Mouse (Mus musculus) bone marrow, adult 2 months (tissue): ENCODE measurements around the gene Eci3. TPM values are rescaled to one million over a fixed set of nuclear protein-coding genes. Genes with fewer than 3 reads are reported as not detected.
"Not testable (repeated sequence)": the region's sequence is repeated elsewhere in the genome, so short reads cannot be mapped to it uniquely, and the experiment has no call there.

Experiments
- H3K27ac ChIP-seq: fragments of 200-500 bp; 2 replicates; pipeline ENCODE4 v1.5.1; 2012; ENCODE audit warnings: low read depth, mild to moderate bottlenecking, control low read depth, inconsistent platforms, low read length; ENCODE audit not compliant: control insufficient read depth, poor library complexity, insufficient read depth
- H3K4me1 ChIP-seq: fragments of 200-500 bp; 2 replicates; pipeline ENCODE4 v1.6.1; 2011; ENCODE audit warnings: low read length; ENCODE audit not compliant: control insufficient read depth, insufficient read depth
- H3K4me3 ChIP-seq: fragments of 200-500 bp; replicated peaks from 2 replicates; pipeline ENCODE3; 2011; ENCODE audit warnings: mild to moderate bottlenecking, low read depth, low read length, control low read depth; ENCODE audit not compliant: control insufficient read depth
- CTCF ChIP-seq: fragments of 200-500 bp; IDR thresholded peaks from 2 replicates; pipeline ENCODE4 v1.5.1; 2011; ENCODE audit warnings: low read length, control low read depth; ENCODE audit not compliant: control insufficient read depth, insufficient read depth
- POLR2A ChIP-seq: fragments of 200-500 bp; IDR thresholded peaks from 2 replicates; pipeline ENCODE4 v1.6.1; 2011; ENCODE audit warnings: low read depth, mild to moderate bottlenecking, control low read depth, low read length, borderline replicate concordance; ENCODE audit not compliant: control insufficient read depth
- WGBS: fragments of 180-500 bp; shearing (Covaris S2); methylation state at CpG from one replicate; pipeline ENCODE4 v1.1.7; 2018; 5-methylcytosine and 5-hydroxymethylcytosine counted together
- polyA plus RNA-seq: library from polyadenylated mRNA; stranded (reverse); fragments of >200 nt; gene quantifications from 2 replicates; pipeline ENCODE4 v1.2.4, GENCODE M21; 2011; ENCODE audit warnings: low replicate concordance; ENCODE audit not compliant: missing spikeins, insufficient read depth, insufficient read length

Eci3 gene
- polyA plus RNA-seq, 1 experiment, result not detected

DNA sequence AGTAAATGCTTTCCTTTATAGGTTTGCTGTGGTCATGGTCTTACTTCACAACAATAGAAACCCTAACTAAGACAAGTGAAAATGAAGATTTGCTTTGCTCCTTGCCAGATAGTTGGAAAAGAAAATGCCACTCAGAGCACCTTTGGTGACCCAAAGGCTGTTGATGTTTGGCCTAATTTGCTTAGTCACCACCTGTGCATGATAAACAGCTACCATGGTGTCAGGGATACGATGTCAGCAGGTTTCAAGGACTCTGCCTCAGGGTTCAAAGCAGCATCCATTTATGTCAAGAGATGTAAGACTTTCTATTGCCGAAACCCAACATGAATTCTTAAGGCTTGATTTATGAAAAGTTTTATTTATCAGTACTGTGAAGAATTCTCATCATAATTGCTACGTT, 13.8 kb upstream of the Eci3 start:
- whole genome bisulfite sequencing, result 89% methylated on average over 3 of the region's 3 CpGs
- Histone ChIP-seq H3K4me1 (no peaks in the 10 kb centered on the region), H3K27ac (no peak overlapping the region), H3K4me3 (no peak overlapping the region)
- no peak for TF ChIP-seq POLR2A
- no peak for TF ChIP-seq CTCF

GRCm38 (mm10) chr13:34976116-34976515, 12.5 kb upstream of the Eci3 start:
- Histone ChIP-seq H3K27ac (no peak overlapping the region), H3K4me1 (no peaks in the 10 kb centered on the region), H3K4me3 (no peak overlapping the region)
- WGBS, result 75% methylated on average over 4 of the region's 4 CpGs
- TF ChIP-seq POLR2A (no peak), CTCF (no peak)

GRCm38 (mm10) chr13:34973770-34974169, 10.2 kb upstream of the Eci3 start:
- no peaks in the 10 kb centered on the region for H3K4me1 ChIP-seq
- TF ChIP-seq POLR2A (no peak), CTCF (no peak)
- 41% methylated on average over 1 of the region's 1 CpGs for WGBS
- H3K4me3 ChIP-seq, result no peak overlapping the region
- H3K27ac ChIP-seq, result no peak overlapping the region

- WGBS, result 28% methylated on average over 1 of the region's 1 CpGs
- no peak overlapping the region for H3K27ac ChIP-seq
- TF ChIP-seq CTCF, result no peak
- TF ChIP-seq POLR2A, result no peak
- no peak overlapping the region for H3K4me3 ChIP-seq
- H3K4me1 ChIP-seq, result no peaks in the 10 kb centered on the region
Measured at GRCm38 (mm10) chr13:34973149-34973548, 9.5 kb upstream of the Eci3 start.

- not testable (repeated sequence) for H3K27ac ChIP-seq, H3K4me3 ChIP-seq, H3K4me1 ChIP-seq
Measured at GRCm38 (mm10) chr13:34972456-34972855, 8.8 kb upstream of the Eci3 start.

GRCm38 (mm10) chr13:34965647-34966046, 2.0 kb upstream of the Eci3 start:
- 78% methylated on average over 9 of the region's 9 CpGs for WGBS
- not testable (repeated sequence) for H3K4me3 ChIP-seq, H3K4me1 ChIP-seq, H3K27ac ChIP-seq

DNA sequence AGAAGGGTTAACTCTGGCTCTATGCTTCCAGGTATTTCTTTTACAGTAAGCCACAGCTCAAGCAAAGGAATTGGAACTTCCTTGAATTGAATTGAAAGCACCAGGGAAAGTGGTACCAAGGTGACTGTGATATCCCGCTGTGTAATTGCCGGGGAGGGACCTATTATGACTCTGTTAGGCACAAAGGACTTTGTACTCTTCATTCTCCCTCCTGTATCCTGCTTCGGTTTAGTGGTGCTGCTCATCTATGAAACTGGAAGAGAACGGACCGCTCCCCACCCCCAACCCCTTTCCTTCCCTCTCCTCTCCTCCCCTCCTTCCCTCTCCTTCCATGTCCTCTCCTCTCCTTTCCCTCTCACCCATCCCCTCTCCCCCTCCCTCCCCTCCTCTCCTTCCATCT, 1.3 kb upstream of the Eci3 start:
- H3K4me3 ChIP-seq, result no peak overlapping the region
- no peak overlapping the region for H3K27ac ChIP-seq
- H3K4me1 ChIP-seq, result no peaks in the 10 kb centered on the region
- 17% methylated on average over 5 of the region's 5 CpGs for WGBS
- TF ChIP-seq CTCF (no peak), POLR2A (no peak)

DNA sequence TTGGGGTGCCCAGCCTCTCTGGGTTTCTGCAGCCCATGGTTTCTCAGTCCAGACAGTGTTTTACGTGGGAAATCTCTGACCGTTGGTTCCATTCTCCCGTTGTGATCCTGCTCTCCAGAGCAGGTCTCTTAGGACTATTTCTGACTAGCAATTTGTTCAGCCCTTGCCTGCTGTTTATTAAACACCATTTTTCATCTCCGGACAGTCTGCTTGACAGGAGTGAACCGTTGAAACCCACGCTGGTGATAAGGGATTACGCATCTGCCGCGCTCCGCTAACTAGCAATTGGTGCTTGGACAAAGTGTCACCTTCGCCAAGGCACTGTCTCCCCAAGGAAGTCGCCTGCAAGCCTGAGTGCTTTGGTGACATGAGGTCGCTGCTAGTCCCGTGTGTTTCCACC, 809 bp upstream of the Eci3 start:
- Histone ChIP-seq H3K27ac (no peak overlapping the region), H3K4me3 (no peak overlapping the region), H3K4me1 (no peaks in the 10 kb centered on the region)
- TF ChIP-seq CTCF, result no peak
- no peak for TF ChIP-seq POLR2A
- WGBS, result 4% methylated on average over 14 of the region's 14 CpGs

DNA sequence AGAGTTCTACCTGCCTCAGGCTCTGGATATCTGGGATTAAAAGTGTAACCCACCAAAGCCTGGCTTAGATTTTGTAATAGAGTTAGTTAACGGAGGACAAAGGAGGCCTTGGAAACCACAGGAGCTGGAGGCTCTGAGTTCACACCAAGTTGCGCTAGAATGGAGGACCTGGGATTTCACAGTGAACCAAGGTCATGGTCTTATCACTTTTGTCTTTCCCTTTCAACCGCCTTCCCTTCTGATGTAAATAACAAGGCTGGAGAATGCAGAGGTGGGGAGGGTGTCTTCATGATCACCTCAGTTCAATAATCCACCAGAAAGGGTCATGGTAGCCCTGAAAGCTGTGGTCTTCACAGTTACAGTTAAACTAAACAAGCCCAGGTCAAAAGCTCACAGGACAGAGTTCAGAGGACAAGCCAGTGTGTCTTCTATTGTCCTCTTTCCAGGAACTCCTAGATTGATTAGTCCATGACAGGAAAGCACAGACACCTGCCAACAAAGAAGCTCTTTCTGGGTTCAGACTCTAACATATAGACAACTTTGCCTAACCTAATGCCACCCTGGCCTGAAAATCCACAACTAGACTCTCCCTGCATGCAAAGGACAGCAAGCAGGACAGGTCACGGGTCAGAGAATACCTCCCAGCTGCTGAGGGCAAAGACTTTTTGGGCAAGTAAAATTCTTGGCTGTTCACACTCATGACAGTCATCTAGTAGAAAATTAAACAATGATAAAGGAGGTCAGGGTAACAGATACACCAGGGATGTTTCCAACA, 2.4 kb downstream of the Eci3 start:
- TF ChIP-seq POLR2A (no peak), CTCF (no peak)
- Histone ChIP-seq H3K27ac (no peak overlapping the region), H3K4me1 (no peaks in the 10 kb centered on the region), H3K4me3 (no peak overlapping the region)
- WGBS, result 77% methylated on average over 4 of the region's 4 CpGs

GRCm38 (mm10) chr13:34958158-34958557, 5.5 kb downstream of the Eci3 start:
- H3K4me1 ChIP-seq, H3K4me3 ChIP-seq, H3K27ac ChIP-seq: not testable (repeated sequence)
- 84% methylated on average over 3 of the region's 3 CpGs for whole genome bisulfite sequencing
